9 mouse cellular contexts compared by ENCODE assay signal in genomic region chr3:137775076-137775849, GRCm38 (mm10).
A peak's percentile ranks its signal among the peaks of the same experiment; 100 is the strongest.
DNase-seq lines count a peak whose midpoint lies in the region; ATAC-seq lines count a peak whose summit lies in the region.
"Had no signal": no experiment of that assay in that cellular context is flagged by ENCODE, and none has a peak within 500 bp of the region (broad histone marks: within the 10 kb centered on the region; RNA-seq: fewer than 3 reads in every experiment).

No protein-coding gene starts in this region.

- no peak for DNase-seq in heart, adult 8-10 months (ENCODE audit: low spot score)
- DNase-seq in A20 (ENCODE audit: low read depth, low spot score): peak; percentile 61
- DNase-seq in c-Kit-positive CD71-negative TER-119-negative erythroid progenitor cells, embryonic 14.5 days (ENCODE audit: low read depth): peak; percentile 37
- peak; percentile 10 for DNase-seq in lung, postnatal 36 days
- no peak for DNase-seq in cerebellum, postnatal 4 days (ENCODE audit: low spot score in 2 of 2)
- DNase-seq in right cerebral cortex, postnatal 25 days: no peak
- DNase-seq: kidney, adult 18-20 months had no signal

- H3K9ac ChIP-seq in heart, embryonic 15.5 days: no peak overlapping the region

- no peaks in the 10 kb centered on the region; the same call in 1 of the 2 replicates for H3K9me3 ChIP-seq in heart, embryonic 15.5 days (replicated peaks)

- H3K4me2 ChIP-seq in heart, embryonic 15.5 days: no peak overlapping the region

- ATAC-seq in heart, embryonic 15.5 days (replicated peaks; ENCODE audit: insufficient number of reproducible peaks, insufficient read depth, low FRiP score, low read depth): peak; percentile 39; the same call in 1 of the 2 replicates
- ATAC-seq in cerebellum, adult (ENCODE audit: insufficient number of reproducible peaks, low FRiP score, low TSS enrichment): no peak

- peaks cover 20% of the 10 kb centered on the region for H3K4me1 ChIP-seq in heart, embryonic 15.5 days (replicated peaks)

- WGBS in heart, embryonic 15.5 days: 28% methylated on average over 6 of the region's 6 CpGs

- peaks cover 4% of the 10 kb centered on the region; the same call in 1 of the 2 replicates for H3K27me3 ChIP-seq in heart, embryonic 15.5 days

- peak overlapping the region; percentile 31 for H3K27ac ChIP-seq in heart, embryonic 15.5 days

- no peak overlapping the region for H3K4me3 ChIP-seq in heart, embryonic 15.5 days

- H3K36me3 ChIP-seq in heart, embryonic 15.5 days: no peaks in the 10 kb centered on the region

Comparison
In these comparisons a context has a peak if more than half of its experiments do, and no peak if none do; other contexts are left out.
1. DNase-seq: peak in A20 (single experiment), c-Kit-positive CD71-negative TER-119-negative erythroid progenitor cells, embryonic 14.5 days (single experiment) and lung, postnatal 36 days (single experiment); none in heart, adult 8-10 months (single experiment), cerebellum, postnatal 4 days (0 of 2) and right cerebral cortex, postnatal 25 days (single experiment).